Mouse (Mus musculus) left cerebral cortex, postnatal 4 days (tissue): Measurements from ENCODE around the gene Dab2ip. TPM values are rescaled to one million over a fixed set of nuclear protein-coding genes. Genes with fewer than 3 reads are reported as not detected.

ENCODE experiments used
- DNase-seq: peaks from one replicate; pipeline ENCODE4 v3.0.0-alpha.2; 2022
- intact Hi-C: fragments of 180-260 bp; cut with DNase I; formaldehyde crosslinking; loops from one replicate; pipeline ENCODE4 v1.15.1; 2025
- total RNA-seq, 2 experiments: library from RNA; stranded (reverse); gene quantifications; 2 replicates each; pipeline ENCODE4 v1.2.3; 2021

The Dab2ip gene
- total RNA-seq, 2 experiments from 2014 or later, result 125 to 135 TPM

GRCm38 (mm10) chr2:35770541-35770940 lies 212.5 kb downstream of the Dab2ip start:
- intact Hi-C loops, result no loop called here
- no peak for DNase-seq

- intact Hi-C loops, result no loop called here
- no peak for DNase-seq
Observed at GRCm38 (mm10) chr2:35775651-35776055, 217.6 kb downstream of the Dab2ip start.

GRCm38 (mm10) chr2:35776935-35777334 lies 218.9 kb downstream of the Dab2ip start:
- DNase-seq, result no peak

GRCm38 (mm10) chr2:35779266-35779665 lies 221.2 kb downstream of the Dab2ip start:
- intact Hi-C loops, result no loop called here
- no peak for DNase-seq

More at GRCm38 (mm10) chr2:35776935-35777334, 218.9 kb downstream of the Dab2ip start:
- intact Hi-C loops, result no loop called here

Other genes with a start within 250 kb of the Dab2ip start
- 10 to 100 TPM in 1 of 2 experiments, 1 to 10 TPM in 1; 7.0 to 10.5 TPM for gene Stom, start 221.3 kb upstream of the Dab2ip start, total RNA-seq
- not detected for gene 4930568D16Rik, start 190.5 kb upstream of the Dab2ip start, total RNA-seq
- not detected for gene 4930402F06Rik, start 161.1 kb upstream of the Dab2ip start, total RNA-seq
- gene Ggta1, start 95.0 kb upstream of the Dab2ip start, total RNA-seq, result 1 to 10 TPM; 3.9 to 6.1 TPM